Mouse (Mus musculus) cortical plate, adult 2 months (tissue): ENCODE measurements around the gene Rspo1. TPM values are rescaled to one million over a fixed set of nuclear protein-coding genes. Genes with fewer than 3 reads are reported as not detected.
"Not testable (repeated sequence)": the region's sequence is repeated elsewhere in the genome, so short reads cannot be mapped to it uniquely, and the experiment has no call there.

Experiments
- H3K27ac ChIP-seq: fragments of 200-500 bp; 2 replicates; pipeline ENCODE4 v1.5.1; 2012; ENCODE audit warnings: low read length, control low read depth, inconsistent platforms; ENCODE audit not compliant: insufficient read depth
- H3K4me1 ChIP-seq: fragments of 200-500 bp; 2 replicates; pipeline ENCODE4 v1.6.1; 2011; ENCODE audit warnings: low read length; ENCODE audit not compliant: control insufficient read depth, insufficient read depth
- H3K4me3 ChIP-seq: fragments of 200-500 bp; 2 replicates; pipeline ENCODE4 v1.5.1; 2011; ENCODE audit warnings: mild to moderate bottlenecking, low read length, control low read depth; ENCODE audit not compliant: insufficient read depth
- CTCF ChIP-seq: fragments of 200-500 bp; IDR thresholded peaks from 2 replicates; pipeline ENCODE4 v1.5.1; 2011; ENCODE audit warnings: mild to moderate bottlenecking, control low read depth, low read length; ENCODE audit not compliant: insufficient read depth; ENCODE audit errors: extremely low read depth
- POLR2A ChIP-seq: fragments of 200-500 bp; IDR thresholded peaks from 2 replicates; pipeline ENCODE4 v1.6.1; 2011; ENCODE audit warnings: mild to moderate bottlenecking, low read length, control low read depth; ENCODE audit not compliant: insufficient read depth; ENCODE audit errors: extremely low read depth
- polyA plus RNA-seq: library from polyadenylated mRNA; depleted of rRNA; stranded (reverse); fragments of >200 nt; gene quantifications from 2 replicates; pipeline ENCODE4 v1.2.3, GENCODE M21; 2012; rRNA removed

Rspo1 gene
- polyA plus RNA-seq = 22.8 and 23.5 TPM in 2 replicates

DNA sequence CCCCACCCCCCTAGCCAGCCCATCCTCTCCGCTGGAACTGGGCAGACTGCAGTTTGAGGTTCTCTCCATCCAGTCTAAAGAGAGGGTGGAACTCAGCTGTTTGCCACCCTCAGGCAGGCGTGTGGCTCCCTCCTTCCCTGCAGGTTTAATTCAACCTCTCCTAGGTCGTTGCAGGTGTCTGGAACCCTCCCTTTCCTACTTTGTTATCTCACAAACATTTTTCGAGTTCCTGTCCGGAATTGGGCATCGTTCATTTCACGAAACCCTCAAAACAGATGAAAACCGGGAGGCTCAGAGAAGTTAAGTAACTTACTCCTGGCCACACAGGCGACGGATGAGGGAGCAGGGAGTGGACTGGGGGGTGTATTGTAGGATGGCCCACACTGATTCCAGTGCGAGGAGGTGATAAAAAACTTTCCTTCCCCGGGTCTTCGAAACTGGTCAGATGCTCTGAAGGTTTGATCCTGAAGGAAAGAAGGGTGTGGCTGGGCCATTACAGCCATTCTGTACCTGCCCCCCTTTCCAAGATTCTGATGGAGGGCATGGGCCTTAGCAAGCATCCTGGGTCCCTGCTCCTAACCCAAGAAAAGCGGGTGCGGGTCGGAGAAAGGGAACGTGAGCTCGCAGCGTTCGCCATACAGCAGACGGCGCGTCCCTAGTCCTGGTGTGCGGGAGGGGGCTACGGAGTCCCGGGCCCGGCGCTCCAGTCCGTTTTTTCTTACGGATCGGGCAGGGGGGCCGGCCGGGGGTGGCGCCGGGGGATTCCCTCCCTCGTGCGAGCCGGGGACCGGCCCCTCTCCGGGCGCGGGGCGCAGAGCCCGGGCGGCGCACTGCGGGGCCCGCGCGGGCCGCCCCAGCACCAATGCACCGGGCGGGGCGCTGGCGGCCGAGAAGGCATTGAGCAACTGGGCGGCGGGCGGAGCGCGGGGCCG, at the start of gene Rspo1:
TSS of gene Rspo1 (plus strand) at position 760 of the 932 bp plus-strand sequence.
- 0 out of 2 replicates have a peak, but pooled peaks cover 2% of the 10 kb centered on the region for H3K4me1 ChIP-seq
- 0 out of 2 replicates have a peak within 1 kb of the TSS, but pooled peaks have one; percentile 53 for H3K27ac ChIP-seq
- no peak for TF ChIP-seq POLR2A
- TF ChIP-seq CTCF = no peak
- peak within 1 kb of the TSS; percentile 35 for H3K4me3 ChIP-seq

DNA sequence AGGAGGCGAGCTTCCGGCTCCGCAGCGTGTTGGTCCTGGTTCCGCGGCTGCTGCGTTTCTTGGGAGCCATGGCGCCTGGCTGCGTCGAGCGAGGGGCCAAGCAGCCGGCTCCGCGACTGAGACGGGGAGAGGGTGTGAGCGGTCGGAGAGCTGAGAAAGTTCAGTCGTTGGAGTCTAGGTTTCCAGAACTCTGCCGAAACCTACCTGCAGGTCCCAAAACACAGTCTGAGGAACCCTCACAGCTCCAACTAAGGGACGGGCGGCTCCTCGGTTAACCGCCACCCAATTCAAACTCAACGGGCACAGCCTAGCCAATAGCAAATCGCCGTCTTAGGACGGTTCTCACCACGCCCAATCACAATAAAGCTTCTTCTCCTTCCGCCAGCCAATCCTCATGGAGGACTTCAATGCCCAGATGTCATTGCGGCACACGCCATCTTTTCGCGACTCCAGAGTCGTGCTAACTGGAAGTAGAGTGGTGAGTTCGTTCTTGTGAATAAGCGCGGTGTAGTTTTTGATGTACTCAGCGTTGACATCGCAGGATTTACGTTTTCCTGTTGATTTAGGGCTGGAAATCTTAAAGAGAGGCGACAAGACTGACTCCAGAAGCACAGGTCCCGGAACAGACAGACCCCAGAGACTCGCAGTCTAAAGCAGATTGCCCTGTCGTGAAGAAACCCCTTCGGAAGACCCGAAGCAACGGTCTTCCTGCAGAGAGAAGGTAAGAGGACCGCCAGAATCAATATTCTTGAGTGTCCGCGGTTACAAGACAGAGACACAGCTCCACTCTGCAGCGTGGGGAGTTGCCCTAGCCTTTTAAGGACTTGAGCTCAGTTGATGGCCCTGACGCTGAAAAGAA, 49.4 kb upstream of the Rspo1 start, which contains the start of gene 9930104L06Rik:
TSS of gene 9930104L06Rik (plus strand) at position 436 of the 859 bp plus-strand sequence.
- Histone ChIP-seq H3K4me3 (peak within 1 kb of the TSS; percentile 41), H3K4me1 (no peaks in the 10 kb centered on the region), H3K27ac (no peak within 1 kb of the TSS)
- no peak for TF ChIP-seq CTCF
- peak; percentile 63; the same call in 1 of the 2 replicates for TF ChIP-seq POLR2A

DNA sequence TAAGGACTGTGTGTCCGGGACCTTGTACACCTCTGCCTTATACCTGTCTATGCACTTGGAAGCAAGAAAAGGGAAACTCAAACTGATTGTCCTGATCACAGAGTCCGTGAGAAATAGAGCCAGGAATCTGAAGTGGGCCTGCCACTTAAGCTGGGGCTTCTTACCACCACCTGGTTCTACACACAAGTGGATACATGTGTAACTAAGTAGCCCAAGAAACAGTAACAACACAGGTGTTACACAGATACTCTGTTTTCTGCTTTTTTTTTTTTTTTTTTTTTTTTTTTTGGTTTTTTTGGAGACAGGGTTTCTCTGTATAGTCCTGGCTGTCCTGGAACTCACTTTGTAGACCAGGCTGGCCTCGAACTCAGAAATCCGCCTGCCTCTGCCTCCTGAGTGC, 47.0 kb upstream of the Rspo1 start, which contains the start of gene Cdca8:
TSS of gene Cdca8 (minus strand) at position 101 of the 400 bp plus-strand sequence.
- H3K4me3 ChIP-seq, H3K4me1 ChIP-seq: not testable (repeated sequence)

DNA sequence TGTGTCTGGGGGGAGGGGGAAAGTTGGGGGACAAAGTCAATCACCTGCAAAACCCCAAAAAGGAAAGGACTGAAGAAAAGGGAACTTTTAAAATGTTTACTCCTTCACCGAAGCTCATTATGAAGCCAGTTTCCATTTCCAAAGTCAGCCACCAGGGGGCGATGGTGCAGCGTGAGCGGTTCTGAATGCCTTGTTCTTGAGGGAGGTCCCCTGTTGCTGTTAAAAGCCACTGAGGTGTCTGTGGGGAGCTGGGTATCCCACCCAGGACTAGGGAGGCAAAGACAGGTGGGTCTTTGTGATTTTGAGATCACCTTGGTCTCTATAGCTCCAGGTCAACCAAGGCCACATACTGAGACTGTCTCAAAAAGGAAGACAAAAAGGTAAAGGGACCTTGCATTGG, 43.2 kb upstream of the Rspo1 start:
- Histone ChIP-seq H3K27ac (no peak overlapping the region), H3K4me3 (no peak overlapping the region), H3K4me1 (no peaks in the 10 kb centered on the region)
- TF ChIP-seq CTCF = peak; percentile 91
- TF ChIP-seq POLR2A = no peak

More for the DNA sequence above, 47.0 kb upstream of the Rspo1 start, which contains the start of gene Cdca8:
- H3K27ac ChIP-seq = not testable (repeated sequence)

DNA sequence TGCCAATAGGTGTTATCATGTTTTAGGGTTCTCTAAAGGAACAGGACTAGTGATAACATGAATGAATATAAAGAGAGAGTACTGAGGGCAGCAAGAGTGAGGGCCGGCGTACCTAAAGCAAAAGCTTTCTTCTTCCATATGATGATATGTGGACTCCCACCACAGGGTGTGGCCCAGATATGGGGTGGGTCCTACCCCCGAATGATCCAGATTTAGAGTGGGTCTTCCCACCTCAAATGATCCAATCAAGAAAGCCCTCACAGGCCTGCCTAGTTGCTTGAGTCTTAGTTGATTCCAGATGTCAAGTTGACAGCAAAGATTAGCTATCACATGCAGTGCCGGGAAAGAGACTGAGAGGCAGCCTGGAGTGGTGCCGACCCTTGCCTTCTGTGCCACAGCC, 42.4 kb upstream of the Rspo1 start:
- Histone ChIP-seq H3K4me1 (no peaks in the 10 kb centered on the region), H3K27ac (no peak overlapping the region), H3K4me3 (no peak overlapping the region)
- no peak for TF ChIP-seq CTCF
- no peak for TF ChIP-seq POLR2A

DNA sequence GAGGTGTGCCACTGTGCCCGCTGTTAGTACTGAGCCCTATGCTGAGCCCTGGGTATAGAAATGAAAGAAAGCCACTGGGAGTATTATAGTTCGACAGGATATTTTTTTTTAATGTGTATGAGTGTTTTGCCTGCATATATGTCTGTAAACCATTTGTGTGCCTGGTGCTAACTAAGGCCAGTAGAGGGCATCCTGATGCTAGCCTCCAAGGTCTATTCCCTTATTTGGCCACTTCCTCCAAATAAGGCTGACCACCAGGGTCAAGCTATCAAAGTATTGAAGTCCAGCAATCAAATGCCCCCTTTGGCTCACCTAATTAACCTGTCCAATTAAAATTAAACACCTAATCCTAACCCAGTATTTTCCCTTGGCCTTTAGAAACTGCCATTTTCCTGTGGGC, 41.3 kb upstream of the Rspo1 start:
- no peak overlapping the region for H3K4me3 ChIP-seq
- TF ChIP-seq POLR2A = no peak
- peak; percentile 21; the same call in 1 of the 2 replicates for TF ChIP-seq CTCF
- H3K4me1 ChIP-seq = no peaks in the 10 kb centered on the region

DNA sequence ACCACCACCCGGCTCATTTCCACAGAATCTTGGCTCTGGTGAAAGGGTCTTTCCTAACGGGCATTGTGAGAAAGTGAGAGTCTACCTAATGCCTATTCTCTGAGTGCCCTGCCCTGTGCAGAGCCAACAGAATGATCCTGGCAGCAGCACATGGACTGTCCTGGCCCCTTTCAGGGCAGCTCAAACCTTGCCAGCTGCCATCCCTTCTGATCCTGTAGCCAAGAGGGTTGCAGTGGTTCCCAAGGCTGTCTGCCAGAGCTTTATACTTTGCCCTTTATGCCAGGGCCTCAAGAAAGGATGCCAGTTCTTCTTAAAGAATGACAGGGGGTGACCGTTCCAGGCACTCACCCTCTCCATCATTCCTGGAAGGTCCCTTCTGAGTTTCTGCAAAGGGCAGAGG, 36.7 kb upstream of the Rspo1 start:
- no peak for TF ChIP-seq POLR2A
- H3K4me1 ChIP-seq = no peaks in the 10 kb centered on the region

More for the DNA sequence above, 41.3 kb upstream of the Rspo1 start:
- H3K27ac ChIP-seq = no peak overlapping the region

DNA sequence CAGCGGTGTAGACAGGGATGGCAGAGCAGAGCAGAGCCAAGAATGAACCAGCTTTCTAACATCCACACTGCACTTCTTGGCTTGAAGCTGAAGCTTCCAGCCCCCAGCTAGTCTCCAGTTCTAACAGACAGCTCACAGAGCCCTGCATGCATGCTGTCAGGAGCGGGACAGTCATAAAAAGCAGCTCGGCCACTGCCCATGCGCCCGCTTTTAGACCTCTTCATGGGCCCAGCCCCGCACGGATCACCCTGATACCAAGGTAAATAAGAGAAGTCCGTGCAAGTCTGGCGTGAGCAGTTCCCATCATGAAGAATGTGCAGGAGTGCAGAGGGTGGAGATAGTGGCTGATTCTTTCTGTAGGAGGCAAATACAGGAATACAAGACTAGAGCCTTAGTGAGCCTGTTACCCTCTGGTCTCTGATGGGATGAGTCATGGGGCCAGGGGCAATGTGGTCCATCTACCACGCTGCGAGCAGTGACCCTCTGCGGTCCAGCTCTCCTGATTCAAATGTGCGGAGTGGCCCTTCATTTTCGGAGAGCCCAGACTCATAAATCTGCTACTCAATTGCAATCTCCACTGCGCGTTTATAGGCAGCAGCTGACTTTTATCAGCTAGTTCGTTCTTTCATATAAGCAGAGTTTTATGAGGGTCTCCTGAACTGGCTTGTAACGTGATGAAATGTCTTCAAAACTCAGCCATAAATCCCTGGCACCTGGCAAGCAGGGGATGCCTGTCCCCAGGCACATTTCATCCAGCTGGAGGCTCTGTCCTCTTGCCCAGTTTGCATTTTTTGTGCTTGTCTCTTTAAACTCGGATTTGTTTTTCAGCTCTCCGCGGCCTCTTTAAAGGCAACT, 35.8 kb upstream of the Rspo1 start:
- Histone ChIP-seq H3K4me1 (no peaks in the 10 kb centered on the region), H3K27ac (no peak overlapping the region), H3K4me3 (no peak overlapping the region)
- no peak for TF ChIP-seq CTCF
- TF ChIP-seq POLR2A = no peak

More for the DNA sequence above, 36.7 kb upstream of the Rspo1 start:
- H3K4me3 ChIP-seq = no peak overlapping the region
- no peak overlapping the region for H3K27ac ChIP-seq

DNA sequence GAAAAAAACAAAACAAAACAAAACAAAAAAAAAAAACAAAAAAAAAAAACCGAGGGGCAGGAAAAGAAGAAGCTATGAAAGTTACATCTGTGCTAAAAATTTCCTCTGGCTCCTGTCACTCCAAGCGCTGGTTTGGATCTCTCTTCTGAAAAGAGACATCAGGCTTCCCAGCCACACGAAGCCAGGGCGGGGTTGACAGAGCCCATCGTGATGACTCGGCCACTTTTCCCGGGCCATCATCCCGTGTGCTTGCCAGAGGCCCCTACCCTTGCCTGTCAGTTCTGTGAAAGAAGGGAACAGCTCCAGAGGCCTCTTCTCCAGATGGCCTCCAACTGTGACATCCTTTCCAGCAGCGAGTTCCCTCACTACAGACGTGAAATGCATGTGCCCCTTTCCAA, 35.2 kb upstream of the Rspo1 start:
- Histone ChIP-seq H3K4me1 (no peaks in the 10 kb centered on the region), H3K27ac (no peak overlapping the region), H3K4me3 (no peak overlapping the region)
- TF ChIP-seq CTCF (no peak), POLR2A (no peak)
